Mouse (Mus musculus) urinary bladder, postnatal 4 days (tissue): Measurements from ENCODE around the gene Prss40.

ENCODE experiments used
- DNase-seq, 2 experiments: peaks; one replicate each; pipeline ENCODE4 v3.0.0; 2021 to 2022; ENCODE audit warnings: low spot score in 2 of 2

Prss40 gene

GRCm38 (mm10) chr1:34560843-34561242 lies at the start of gene Prss40:
Gene Prss40, minus strand, starts transcription at chr1:34560943.
- DNase-seq: no peak

GRCm38 (mm10) chr1:34602363-34602762 lies 41.6 kb upstream of the Prss40 start:
- no peak for DNase-seq

GRCm38 (mm10) chr1:34601323-34602047 lies 40.7 kb upstream of the Prss40 start:
- no peak for DNase-seq

- DNase-seq: no peak
These were observed 39.3 kb upstream of the Prss40 start for GRCm38 (mm10) chr1:34600000-34600399.

DNA sequence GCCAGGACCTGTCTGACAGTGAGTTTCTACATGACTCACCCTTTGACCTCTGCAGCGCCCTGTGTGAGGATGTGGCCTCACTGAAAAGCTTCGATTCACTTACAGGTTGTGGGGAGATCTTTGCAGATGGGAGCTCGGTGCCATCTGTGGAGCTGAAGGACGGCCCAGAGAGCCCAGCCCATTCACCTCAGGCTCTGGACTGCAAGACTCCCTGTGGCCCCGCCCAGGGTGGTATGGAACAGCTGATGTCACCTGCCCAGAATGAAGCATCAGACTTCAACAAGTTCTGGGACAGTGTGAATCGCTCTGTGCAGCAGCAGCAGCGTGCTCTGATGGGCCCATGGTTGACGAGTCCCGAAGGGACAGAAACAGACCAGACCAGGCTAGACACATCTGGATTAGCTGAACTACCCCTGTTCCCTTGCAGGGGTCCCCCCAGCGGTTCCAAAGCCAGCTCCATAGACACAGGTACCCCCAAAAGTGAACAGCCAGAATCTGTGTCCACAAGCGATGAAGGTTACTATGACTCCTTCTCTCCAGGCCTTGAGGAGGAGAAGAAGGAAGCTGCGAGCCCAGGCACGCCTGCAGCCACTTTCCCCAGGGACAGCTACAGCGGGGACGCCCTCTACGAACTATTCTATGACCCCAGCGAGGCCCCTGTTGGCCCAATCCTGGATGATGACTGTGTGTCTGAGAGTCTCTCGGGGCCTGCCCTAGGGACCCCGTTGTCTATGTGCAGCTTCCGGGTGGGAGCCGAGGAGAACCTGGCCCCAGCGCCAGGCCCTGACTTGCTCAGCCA lies 26.8 kb upstream of the Prss40 start:
- DNase-seq: no peak

- DNase-seq: no peak
These were observed 24.0 kb upstream of the Prss40 start for GRCm38 (mm10) chr1:34584736-34585135.

DNA sequence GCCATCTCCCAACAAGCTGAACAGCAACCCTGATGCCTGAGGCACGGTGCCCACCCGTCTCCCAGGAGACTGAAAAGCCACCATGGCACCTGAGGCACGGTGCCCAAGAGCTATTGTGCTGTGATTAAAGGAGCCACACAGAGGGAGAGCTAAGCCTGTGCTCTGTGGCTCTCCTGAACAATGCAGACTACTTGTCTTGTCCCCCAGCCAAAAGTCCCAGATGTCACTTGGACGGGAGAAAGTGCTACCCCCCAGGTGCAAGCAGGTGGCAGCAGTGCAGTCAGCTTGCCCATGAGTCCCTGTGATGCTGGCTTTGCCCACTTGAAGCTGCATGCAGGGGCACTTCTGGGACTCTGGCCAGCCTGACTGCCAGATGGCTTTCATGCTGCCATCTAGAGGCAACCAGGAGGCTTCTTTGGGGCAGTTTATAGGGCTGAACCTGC lies 23.1 kb upstream of the Prss40 start:
- no peak for DNase-seq

- DNase-seq: no peak
These were observed 21.5 kb upstream of the Prss40 start for GRCm38 (mm10) chr1:34582218-34582617.

GRCm38 (mm10) chr1:34579782-34580356 lies 19.1 kb upstream of the Prss40 start:
- no peak for DNase-seq

GRCm38 (mm10) chr1:34578851-34579781 lies 18.4 kb upstream of the Prss40 start, which contains the start of gene Amer3:
Gene Amer3, plus strand, starts transcription at chr1:34579657.
- DNase-seq: peak; percentile 59 to 75

GRCm38 (mm10) chr1:34573221-34573620 lies 12.5 kb upstream of the Prss40 start:
- no peak for DNase-seq

- DNase-seq: no peak
These were observed 10.7 kb upstream of the Prss40 start for GRCm38 (mm10) chr1:34571431-34571830.

DNA sequence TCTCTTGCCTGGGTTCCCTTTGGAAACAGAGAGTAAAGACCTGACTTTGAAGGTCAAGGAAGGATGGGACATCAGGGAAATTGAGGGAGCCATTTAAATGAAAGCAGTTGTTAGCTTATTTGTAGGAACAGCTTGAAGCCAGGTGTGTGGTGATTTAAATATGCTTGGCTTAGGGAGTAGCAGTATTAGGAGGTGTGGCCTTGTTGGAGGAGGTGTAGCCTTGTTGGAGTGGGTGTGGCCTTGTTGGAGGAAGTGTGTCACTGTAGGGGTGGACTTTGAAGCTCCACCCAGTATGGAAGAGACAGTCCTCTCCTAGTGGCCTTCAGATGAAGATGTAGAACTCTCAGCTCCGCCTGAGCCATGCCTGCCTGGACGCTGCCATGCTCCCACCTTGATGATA lies 9.1 kb upstream of the Prss40 start:
- no peak for DNase-seq

- no peak for DNase-seq
These were observed 7.4 kb upstream of the Prss40 start for GRCm38 (mm10) chr1:34568120-34568519.

DNA sequence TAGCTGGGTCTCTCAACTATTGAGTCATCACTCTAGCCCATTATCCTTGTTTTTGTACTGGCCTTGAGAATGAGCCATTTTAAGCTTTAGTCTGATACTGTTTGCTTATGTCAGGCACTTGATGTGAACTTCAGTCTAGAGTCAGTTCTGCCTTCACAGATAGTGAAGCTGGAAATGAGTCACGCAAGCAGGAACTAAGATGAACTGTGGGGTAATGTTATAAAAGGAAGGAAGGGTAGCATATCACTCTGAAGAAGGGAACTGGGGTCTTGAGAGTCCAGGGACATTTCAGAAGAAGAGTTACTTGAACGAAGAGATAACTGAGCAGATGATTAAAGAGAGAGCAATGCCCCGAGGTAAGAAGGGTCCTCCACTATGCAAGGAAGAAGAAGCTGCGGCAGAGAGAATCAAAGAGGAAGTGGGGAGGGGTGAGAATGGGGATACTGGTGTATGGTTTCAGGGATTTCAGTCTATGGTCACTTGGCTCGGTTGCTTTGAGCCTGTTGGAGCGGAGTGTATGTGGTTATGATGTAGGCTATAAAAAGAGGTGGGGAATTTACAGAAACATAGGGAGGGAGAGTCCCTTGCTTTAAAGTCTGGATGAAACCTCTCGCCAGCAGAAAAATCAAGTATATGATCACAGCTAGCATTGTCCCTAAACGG lies 3.8 kb upstream of the Prss40 start:
- DNase-seq: no peak

DNA sequence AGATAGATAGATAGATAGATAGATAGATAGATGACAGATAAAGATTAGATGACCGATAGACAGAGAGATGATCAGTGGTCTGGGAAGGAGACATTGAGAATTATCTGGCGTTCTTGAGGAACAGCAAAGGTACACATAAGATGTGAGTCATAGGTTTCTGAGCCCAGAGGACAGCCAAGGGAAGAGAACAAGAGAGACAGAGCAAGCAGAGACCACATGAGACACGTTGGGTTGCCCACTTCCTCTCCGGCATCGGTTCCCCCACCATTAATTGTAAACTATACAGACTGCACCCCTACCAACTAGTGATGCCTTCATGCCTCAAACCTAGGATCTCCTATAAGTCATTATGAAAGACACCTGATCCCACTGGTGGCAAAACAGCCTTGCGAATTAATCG lies 6.5 kb downstream of the Prss40 start:
- no peak for DNase-seq

DNA sequence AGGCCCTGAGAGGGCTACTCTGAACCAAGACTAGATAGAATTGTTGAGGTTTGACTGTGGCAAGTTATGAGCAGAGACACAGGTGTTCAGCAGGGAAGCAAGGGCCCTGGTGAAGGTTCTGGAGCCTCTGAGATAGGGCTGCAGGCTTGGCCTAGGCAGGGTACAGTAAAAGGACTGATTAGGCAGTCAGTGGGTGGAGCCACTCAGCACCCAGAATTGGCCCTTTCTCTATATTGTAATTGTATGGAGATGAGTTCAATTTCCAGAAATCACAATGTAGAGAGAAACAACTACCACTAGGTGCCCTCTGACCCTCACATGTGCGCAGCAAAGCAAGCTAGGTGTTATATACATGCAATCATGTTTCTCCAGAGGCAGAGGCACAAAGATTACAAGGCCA lies 7.1 kb downstream of the Prss40 start:
- no peak for DNase-seq

DNA sequence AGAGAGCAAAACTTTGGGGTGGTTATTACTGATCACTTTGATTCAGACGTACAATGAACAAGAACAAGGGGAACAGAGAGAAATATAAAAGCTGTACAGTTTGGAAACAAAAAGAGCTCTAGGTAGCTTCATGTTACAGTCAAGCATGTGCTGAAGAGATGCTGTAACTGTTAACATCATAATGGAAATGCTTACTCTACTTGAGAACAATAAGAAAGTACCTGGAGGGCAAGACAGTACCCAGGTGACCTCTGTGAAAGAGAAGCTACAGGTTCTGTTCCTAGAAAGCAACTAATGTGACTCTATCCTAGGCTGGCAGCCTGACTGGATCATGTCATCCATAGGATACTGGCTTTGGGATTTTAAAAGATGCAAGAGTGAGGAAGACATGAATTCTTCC lies 13.7 kb downstream of the Prss40 start:
- DNase-seq: no peak

GRCm38 (mm10) chr1:34536767-34537485 lies 23.8 kb downstream of the Prss40 start:
- peak in 1 of 2 experiments; percentile 24 for DNase-seq

DNA sequence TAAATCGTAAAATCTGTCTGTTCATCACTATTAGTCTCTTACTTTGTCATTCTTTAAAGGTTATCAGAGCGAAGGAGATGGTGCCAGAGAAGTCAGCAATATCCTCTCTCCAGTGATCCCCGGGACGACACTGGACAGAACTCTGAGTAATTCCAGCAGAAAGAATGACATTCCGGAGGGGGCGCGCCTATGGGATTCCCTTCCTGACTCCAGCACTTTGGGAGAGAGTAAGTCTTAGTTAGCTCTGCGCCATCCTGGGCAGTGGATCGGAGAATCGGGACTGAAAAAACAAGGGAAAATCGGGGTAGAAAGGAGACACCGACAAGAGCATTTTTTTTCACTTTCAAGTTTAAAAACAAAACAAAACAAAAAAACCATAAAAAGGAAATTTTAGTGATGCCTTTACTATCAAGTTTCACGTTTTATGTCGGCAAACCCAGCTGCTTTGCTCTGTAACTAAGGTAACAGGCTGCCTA lies 24.4 kb downstream of the Prss40 start:
- no peak for DNase-seq
